Mouse (Mus musculus) embryo, embryonic 10.5 days (tissue): ENCODE data around the gene Pithd1.
A peak's percentile ranks its signal among the peaks of the same experiment; 100 is the strongest.

Experiments used
- DNase-seq: peaks from one replicate; pipeline ENCODE4 v3.0.0-alpha.2; 2015; ENCODE audit warnings: low spot score

Gene Pithd1

DNA sequence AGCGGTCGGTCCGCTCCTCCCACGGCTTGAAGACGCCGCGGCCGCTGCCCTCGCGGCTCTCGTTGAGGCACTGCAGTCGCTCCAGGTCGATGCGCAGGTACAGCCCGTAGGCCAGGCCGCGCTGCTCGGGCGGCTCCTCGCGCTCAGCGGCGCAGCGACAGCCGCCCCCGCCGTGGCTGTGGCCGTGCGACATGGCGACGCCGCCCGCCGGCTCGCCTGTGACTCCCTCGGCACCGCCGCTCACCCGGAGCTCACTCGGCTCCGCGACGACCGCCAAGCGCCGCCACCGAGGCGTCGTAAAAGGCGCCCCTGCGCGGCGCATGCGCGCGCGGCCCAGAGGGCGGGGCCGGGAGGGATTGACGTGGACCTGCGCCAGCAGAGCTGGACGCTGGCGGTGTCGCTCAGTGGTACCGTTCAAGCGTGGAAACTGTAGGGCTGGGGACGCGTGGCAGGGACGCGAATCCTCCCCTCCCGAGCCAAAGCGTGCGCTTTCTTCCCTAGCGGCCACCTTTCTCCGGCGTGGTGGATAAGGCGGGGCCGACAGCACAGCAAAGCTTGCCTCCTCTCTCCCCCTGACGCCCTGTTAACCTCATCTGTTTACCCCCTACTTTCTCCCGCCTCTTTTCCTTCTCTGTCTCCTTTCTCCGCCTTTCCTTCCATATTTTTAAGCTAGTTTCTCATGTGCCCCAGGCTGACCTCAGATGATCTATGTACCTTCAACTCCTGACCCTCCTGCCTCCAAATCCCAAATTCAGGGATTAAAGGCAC, at the start of gene Pithd1:
Pithd1 (minus strand) TSS at position 322 of the 768 bp plus-strand sequence.
- peak; percentile 93 for DNase-seq

DNA sequence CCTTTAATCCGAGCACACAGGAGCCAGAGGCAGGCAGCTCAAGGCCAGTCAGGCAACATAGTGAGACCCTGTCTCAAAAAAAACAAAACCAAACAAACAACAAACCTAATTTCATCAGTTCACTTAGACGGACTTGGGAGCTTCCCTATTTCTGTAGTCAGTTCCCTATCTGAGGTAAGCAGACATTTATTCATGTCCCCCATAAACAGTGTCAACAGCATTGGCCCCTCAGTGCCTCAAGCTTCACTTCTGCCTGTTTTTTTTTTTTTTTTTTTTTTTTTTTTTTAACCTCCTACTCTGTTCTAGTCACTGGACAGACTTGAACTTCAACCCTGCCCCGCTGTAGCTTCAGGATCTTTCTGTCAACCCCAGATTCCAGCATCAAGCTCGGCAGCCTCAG, 48.0 kb upstream of the Pithd1 start:
- no peak for DNase-seq

DNA sequence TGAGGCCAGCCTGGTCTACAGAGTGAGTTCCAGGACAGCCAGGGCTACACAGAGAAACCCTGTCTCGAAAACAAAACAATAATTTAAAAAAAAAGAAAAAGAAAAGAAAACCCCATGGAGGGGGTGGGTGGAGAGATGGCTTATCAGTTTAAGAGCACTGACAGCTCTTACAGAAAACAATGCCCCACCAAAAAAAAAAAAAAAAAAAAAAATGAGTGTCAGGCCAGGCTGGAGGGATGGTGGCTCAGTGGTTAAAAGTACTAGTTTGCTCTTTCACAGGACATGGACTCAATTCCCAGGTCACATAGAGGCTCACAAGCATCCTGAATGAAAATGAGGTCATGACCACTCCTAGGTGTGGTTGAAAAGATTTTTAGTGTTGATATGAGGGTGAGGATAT, 46.2 kb upstream of the Pithd1 start:
- DNase-seq: no peak

DNA sequence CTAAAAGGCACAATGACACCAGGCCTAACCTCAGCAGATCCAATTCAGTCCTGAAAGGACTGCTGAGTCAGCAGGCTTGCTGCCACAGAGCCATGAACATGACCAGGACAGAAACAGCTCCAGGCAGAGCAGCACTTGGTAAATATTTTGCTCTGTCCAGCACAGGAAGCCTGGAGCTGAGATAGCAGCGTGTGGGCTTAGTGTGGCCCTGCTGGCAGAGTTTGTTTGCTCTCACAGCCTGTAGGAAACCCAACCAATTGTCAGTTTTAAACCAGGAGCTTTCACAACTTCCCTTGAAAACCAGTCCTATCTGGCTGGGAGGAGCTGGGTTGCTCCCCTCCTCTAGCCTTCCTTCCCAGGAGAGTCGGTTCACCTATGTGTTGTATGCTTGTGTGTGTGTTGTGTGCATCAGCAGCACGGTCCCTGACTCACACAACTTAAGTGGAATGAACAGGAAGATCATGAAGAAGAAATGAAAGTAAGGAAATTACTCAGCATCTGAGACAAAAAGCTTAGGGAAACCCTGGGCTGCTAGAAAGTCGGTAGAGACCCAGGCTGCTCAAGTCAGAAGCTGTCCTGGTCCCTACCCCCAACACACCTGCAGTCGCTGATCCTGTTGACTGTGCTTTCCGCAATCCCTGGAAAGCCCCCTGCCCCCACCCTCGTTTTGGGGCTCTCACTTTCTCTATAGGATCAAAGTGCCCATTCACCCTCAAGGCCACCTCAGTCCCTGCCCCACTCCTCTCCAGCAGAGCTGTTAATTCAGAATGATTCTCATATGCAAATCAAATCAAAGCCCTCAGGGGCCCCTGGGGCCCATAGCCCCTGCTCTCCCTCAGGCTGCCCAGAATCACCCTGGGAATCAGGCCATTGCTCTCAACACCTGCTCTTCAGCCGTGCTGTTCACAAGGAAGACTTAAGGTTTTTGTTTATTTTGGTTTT, 44.2 kb upstream of the Pithd1 start:
- peak; percentile 46 for DNase-seq

DNA sequence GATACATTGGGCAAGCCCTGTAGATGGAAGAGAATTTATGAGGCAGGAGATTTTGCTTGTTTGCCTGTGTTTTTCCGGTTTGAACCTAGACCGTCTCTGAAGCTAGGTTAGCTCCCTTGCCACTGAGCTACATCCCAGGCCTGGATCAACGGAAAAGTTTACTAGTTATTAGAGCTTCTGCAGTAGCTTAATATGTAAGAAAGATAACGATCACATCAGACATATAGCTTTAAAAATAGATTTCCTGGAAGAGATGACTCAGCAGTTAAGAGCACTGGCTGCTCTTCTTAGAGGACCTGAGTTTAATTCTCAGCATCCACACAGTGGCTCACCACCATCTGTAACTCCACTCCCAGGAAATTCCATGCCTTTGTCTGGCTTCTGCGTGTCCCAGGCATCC, 41.6 kb upstream of the Pithd1 start:
- DNase-seq: no peak

DNA sequence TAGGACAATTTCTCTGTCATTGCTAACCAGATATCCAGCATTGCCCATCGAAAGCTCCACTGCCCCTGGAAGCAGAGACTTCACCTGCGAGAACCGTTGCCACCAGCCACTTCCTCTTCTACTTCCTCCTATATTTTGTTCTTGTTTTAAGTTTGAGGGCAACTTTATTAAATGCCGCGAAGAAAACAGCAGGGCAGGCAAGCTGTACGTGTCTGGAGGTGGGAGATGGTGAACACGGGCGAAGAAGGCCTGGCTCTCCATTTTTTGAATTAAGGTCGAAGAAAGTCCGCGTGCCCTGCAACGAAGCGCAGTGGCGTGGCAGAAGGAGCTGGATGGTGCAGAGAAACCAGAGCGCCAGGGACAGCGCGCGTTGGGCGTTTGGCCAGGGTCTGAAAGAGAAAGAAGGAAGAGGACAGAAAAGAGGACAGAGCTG, 41.1 kb upstream of the Pithd1 start:
- no peak for DNase-seq

DNA sequence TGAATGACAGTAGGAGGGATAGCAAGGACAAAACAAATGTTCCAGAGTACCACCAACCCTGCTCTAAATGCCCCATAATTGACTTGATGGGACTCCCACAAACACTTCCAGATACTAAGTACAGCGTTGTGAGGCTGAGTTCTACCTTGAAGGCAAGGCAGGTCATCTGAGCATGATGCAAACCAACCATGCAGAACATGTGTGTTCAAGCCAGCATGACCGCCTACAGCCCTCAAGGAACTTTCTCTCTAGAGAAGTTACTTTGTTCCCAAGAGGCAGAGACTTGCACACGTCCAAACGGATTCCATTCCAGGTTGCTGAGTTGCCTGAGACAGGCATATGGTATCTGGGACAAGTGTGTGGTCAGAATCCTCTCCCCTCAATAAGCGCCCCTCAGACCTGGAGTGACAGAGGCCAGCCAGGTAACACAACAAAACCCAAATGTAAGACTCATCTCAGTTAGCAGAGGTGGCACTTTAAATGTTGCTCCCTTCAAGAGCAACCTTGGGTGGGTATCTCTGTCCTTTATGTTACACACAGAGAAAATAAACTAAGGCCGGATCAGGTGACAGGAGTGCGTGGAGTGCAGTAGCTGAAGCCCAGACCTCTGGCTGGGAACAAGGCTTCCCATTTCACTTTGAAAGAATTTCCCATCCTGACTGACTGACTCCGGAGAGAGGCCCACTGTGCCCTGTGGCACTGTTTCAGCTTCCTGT, 40.5 kb upstream of the Pithd1 start:
- no peak for DNase-seq

DNA sequence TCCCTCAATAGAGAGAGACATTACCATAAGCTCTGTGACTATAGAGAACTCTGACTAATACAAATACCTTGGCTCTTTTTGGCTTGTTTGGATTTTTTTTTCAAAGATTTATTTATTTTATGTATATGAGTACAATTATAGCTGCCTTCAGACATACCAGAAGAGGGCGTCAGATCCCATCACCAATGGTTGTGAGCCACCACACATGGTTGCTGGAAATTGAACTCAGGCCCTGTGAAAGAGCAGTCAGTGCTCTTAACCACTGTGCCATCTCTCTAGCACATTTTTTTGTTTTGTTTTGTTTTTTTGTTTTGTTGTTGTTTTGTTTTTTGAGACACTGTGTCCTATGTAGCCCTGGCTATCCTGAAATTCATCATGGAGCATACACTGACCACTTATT, 38.3 kb upstream of the Pithd1 start:
- DNase-seq: no peak

DNA sequence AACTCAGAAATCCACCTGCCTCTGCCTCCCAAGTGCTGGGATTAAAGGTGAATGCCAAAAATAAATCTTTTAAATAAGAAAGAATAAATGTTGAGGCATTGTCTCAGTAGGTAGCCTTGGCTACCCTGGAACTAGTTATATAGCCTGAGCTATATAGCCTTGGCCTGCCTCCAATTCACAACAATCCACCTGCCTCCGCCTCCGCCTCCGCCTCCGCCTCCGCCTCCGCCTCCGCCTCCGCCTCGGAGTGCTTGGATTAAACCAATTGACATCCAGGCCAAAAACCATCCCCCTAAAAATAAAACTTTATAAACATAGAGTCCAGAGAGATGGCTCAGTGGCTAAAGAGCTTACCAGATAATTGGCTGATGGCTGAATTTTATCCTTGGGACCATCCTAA, 35.9 kb upstream of the Pithd1 start:
- no peak for DNase-seq

DNA sequence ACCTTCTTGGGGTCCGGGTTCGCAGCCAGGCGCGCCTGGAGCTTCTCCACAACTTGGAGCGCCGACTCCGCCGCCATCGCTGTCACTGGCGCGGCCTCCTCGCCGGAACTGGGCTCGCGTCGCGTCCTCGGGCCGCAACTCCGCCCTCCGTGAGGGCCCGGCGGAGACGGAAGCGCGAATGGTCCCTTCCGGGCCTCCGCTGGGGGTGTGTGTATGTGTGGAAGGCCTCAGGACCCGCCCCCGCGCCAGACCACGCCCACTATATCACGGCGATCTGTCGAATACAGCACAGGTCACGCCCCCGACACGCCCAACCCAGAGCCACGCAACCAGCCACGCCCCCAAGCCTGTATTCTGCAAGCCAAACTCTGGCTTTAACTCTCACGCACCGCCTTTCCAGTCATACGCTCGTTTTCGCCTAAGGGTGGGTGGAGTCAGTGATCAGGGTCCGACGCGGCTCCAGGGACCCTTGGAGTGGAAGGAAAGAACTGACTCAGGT, 34.5 kb upstream of the Pithd1 start, which contains the start of gene Eloa:
Eloa (minus strand) TSS at position 215 of the 499 bp plus-strand sequence.
- DNase-seq: peak; percentile 100

DNA sequence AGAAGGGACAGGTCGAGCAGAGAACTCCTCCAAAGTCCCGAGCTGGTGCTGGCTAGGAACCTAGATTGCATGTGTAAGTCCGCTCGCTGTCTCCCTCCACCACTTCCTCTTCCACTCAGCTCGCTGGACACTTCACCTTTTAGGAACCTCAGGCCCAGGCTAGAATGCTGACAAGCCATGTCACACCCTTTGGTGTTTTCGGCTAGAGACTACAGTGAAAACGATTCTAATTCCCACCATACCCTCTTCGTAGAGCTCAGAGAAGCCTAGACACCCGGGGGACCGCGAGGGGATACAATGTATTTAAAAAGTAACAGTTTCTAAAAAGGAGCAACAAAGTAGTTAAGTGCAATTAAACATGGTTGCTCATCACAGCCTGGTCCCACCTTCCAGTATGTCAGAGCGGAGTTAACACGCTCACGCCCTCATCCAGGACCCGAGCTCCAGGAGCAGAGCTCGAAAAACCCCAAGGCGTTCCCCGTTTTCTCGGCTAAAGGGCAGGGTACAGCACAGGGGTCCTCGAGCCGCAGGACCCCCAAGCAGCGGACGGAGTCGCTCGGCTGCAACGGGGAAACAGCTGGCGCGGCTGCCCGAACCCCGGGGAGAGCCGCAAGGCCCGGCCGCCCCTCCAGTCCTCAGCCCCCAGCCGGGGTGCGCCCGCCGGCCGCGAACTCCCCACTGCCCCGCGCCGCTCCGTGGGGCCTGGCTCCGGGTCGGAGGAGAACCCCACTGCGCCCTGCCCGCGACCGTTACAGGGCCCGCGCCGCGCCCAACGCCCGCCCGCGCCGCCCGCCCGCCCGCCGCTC, 33.9 kb upstream of the Pithd1 start:
- DNase-seq: peak; percentile 33

DNA sequence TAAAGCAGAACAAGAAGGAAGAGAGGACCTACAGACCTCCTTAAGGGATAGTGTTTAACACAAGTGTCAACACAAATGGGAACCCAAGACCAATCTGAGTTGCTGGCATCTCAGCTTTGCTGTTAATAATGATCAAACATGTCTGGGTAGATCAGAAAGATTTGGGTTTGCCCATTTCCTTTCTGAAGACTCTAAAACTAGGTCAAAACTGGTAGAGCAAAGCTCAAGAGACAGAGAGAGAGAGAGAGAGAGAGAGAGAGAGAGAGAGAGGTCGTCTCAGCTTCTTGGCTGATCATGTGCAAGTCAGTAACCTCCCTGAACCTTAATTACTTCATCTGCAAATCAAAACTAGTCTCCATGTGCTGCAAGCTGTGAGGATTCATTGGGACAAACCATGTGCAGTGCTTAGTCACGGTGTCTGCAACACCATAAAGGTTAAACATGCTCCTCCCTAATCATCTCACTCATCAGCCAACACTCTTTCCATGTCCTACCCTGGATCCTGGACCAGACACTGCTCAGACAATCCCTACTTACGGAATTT, 29.1 kb upstream of the Pithd1 start:
- no peak for DNase-seq

DNA sequence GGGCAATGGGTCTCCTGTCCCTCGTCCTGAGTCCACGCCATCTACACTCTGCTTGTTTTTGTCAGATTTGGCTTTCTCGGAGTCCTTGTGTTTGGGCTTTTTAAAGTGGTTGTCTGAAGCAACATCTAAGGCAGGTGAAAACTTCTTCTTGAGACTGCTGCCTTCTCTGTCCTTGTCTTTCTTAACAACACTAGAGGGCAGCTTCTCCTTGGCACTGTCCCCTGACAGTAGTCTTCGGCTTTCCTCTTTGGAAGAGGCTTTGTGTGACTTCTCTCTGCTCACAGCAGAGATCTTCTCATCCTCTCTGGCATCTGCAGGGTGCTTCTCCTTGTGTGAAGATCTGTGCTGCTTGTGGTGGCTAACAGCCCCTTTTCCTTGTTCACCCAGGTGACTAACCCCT, 23.5 kb upstream of the Pithd1 start:
- DNase-seq: no peak

DNA sequence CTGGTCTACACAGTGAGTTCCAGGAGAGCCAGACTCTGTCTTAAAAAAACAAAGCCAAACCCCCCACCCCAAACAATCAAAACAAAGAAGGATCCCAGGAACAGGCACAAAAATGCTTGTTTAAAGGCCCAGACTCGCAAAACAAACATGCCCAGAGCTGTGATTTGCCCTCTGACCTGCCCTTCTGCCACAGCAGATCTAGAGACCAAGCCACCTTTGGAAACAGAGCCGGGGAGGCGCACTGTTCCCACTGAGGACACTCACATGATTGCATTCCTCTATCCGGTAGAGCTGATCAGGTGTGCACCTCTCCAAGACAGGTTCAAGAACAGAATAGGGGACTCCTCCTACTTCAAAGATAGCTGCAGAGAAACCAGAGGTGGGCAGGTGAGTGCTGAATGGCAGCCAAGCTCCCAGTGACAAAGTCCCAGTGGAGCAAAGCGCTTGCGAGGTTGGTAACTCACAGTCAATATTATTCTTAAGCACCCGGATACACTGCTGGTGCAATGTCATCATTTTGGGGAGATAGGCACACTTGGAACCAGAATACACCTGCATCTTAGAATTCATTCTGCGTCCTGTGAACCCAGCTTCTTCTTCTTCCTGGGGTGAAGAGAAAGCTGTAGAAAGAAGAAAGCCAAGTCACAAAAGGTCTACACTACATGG, 21.9 kb upstream of the Pithd1 start:
- DNase-seq: no peak

DNA sequence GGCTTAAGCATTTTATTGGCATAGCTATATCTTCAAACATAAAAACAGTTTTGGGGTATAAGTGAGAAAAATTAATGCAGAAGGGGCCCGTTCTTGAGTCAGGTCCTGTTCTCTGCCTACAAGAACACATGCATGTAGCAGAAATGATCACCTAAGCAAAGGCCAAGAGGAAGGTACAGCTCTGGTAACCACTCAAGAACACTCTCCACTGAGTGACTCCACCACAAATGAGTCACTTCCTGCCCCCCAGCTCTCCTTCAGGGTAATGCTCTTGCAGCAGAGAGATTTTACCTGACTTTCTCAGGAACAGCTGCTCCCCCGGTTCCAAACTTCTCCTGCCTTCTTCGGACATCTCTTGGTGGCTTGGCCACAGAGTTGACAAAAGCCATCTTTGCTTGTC, 19.8 kb upstream of the Pithd1 start:
- DNase-seq: no peak

DNA sequence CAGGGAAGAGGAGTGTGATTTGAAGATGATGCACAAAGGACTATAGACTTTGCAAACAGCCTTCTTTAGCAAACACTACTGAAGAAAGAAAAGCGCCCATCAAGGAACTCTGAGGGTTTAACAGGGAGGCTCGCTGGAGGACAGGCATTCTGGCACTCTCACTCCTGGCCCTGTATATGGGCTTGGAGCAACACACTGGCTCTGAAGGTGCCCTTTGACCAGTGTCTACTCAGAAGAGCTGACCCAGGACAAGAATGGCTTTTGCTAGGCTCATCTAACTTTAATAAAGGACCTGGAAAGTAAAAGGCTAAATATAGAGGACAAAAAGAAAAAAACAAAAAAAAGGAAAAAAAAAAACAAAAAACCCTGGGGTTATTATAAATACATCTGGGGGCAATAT, 17.9 kb upstream of the Pithd1 start:
- DNase-seq: no peak

DNA sequence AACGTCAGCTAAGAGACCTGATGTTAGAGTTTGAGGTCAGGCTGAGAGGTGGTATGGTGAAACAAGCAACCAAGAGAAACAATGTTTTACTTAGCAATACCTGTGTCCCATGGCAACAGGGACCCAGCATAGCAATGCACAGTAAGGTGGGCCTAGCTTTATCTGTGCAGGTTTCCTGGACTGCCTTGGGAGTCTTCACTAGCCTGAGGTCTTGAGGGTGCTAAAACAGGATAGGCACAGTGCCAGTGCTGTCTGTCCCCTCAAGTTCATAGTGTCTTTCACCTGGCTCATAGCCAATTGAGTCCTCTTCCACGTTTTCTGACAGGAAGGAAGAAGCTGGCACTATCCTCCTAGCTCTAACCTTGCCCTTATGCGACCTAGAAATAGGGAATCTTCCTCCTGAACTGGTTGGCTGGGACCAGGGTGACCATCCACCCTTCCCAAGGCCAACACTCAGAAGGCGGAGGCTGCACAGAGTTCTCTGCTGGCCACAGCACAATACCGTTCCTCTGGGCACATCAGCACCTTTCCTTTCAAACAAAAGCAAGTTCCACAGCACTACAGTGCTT, 17.1 kb upstream of the Pithd1 start:
- no peak for DNase-seq

DNA sequence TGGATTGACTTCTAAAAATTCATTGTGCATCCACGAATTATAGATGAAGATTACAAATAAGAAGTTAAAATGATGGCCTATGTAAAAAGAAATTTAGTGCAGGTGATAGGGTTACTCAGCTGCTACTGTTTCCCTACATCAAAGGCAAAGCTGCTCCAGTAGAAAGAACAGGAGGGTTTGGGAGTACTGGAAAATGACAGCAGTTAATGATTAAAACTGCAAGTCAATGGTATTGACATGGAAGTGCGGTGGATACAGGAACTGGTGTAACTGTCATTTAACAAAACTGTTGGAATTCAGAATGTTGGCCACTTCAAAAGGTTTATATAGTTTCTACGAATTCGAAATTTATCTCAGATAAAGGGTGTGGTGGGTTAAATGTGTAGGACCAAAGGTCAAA, 8.1 kb upstream of the Pithd1 start:
- DNase-seq: no peak

DNA sequence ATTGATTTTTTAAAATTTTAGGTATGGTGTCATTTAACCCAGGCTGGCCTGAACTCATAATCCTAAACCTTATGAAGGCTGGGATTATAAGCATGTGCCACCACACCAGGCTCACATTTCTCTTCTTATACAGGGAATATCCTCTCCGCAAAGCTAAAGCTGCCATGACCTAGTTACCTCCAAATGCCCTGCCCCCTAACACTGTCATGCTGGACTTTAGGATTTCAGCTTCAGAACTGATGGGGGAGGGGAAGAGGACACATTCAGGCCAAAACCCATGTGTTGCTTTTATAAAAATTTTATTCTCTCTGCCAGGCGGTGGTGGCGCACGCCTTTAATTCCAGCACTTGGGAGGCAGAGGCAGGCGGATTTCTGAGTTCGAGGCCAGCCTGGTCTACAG, 6.9 kb upstream of the Pithd1 start:
- DNase-seq: no peak

DNA sequence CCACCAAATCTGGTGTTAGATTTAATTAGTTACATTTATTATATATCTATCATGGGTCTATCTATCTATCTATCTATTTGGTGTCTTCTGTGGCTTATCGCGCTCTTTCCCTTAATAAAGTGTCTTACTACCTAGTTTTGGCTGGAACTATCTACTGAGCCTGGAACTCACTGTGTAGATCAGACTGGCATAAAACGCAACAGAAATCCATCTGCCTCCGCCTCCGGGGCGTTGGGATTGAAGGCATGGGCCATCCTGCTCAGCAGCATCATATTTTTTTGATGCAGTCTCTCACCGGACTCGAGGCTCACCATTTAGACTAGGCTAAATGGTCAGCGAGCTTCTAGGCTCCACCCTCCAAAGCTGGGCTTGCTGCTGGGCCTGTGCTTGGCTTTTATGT, 650 bp upstream of the Pithd1 start:
- DNase-seq: peak; percentile 17
